Mouse (Mus musculus): ENCODE measurements around the gene Zfp119b. TPM values are rescaled to one million over a fixed set of nuclear protein-coding genes. Genes with fewer than 3 reads are reported as not detected.

Zfp119b gene
- total RNA-seq (2012; rRNA removed) (6.1 and 6.5 TPM in 2 replicates), total RNA-seq (2014; rRNA removed) (13.6 and 18.0 TPM in 2 replicates), polyA plus RNA-seq (2012; ENCODE audit: insufficient read length, low read depth) (3.1 and 3.9 TPM in 2 replicates)

- in situ Hi-C loops (cut with MboI; ENCODE audit: low pct_ligation_motif_present, low pct_unique_long_range_greater_than_20kb, low sequenced_read_pairs) = no loop called here
- H3K9me3 ChIP-seq (replicated peaks; ENCODE audit: low read length) = no peaks in the 10 kb centered on the region
These were observed at the start of gene Zfp119b for GRCm38 (mm10) chr17:55949400-55949799. Gene Zfp119b, minus strand, starts transcription at chr17:55949500.

GRCm38 (mm10) chr17:55996007-55996406 lies 46.7 kb upstream of the Zfp119b start:
- DNase-seq (ENCODE audit: extremely low read depth) = no peak
- dilution Hi-C loops (cut with MboI; ENCODE audit: extremely low pct_ligation_motif_present, extremely low pct_unique_long_range_greater_than_20kb, low sequenced_read_pairs) = no loop called here
- no peak overlapping the region for H3K4me3 ChIP-seq (replicated peaks in 1 of 3; ENCODE audit: low read depth in 2 of 3, low read length in 2 of 3, poor library complexity in 1 of 3)
- no peak overlapping the region for H3K27ac ChIP-seq (ENCODE audit: insufficient read depth, low read depth)
- in situ Hi-C loops (cut with MboI; ENCODE audit: low pct_ligation_motif_present, low pct_unique_long_range_greater_than_20kb, low sequenced_read_pairs) = no loop called here
- no peak overlapping the region for H3K9ac ChIP-seq (ENCODE audit: insufficient read depth, low read depth)
- no peaks in the 10 kb centered on the region for H3K4me1 ChIP-seq (ENCODE audit: control insufficient read depth in 1 of 2, insufficient read depth in 2 of 2)
- H3K27me3 ChIP-seq (replicated peaks) = peaks cover 51% of the 10 kb centered on the region
- H3K9me3 ChIP-seq (replicated peaks; ENCODE audit: low read length) = peaks cover 8% of the 10 kb centered on the region
- no peak overlapping the region for H3K4me2 ChIP-seq (ENCODE audit: insufficient read depth, low read depth, poor library complexity, severe bottlenecking)
- no peaks in the 10 kb centered on the region for H3K36me3 ChIP-seq (replicated peaks in 1 of 2; ENCODE audit: control insufficient read depth in 1 of 2, insufficient read depth in 1 of 2, low read length in 1 of 2)
- TF ChIP-seq SMC3 (IDR thresholded peaks at IDR 0.05; ENCODE audit: low read depth, low read length) = no peak
- TF ChIP-seq MEF2A (IDR thresholded peaks at IDR 0.05; ENCODE audit: borderline replicate concordance, low read depth, low read length) = no peak
- TF ChIP-seq CTCF (conservative IDR thresholded peaks at IDR 0.05 in 1 of 2, IDR thresholded peaks at IDR 0.05 in 1 of 2; ENCODE audit: low read depth in 2 of 2, low read length in 2 of 2) = no peak
- no peak for TF ChIP-seq E2F4 (IDR thresholded peaks at IDR 0.05; ENCODE audit: insufficient replicate concordance, low read depth, low read length)
- TF ChIP-seq ETS1 (conservative IDR thresholded peaks at IDR 0.05; ENCODE audit: low read depth, low read length) = no peak
- no peak for TF ChIP-seq SIN3A (IDR thresholded peaks at IDR 0.05; ENCODE audit: low read length)
- TF ChIP-seq TCF12 (IDR thresholded peaks at IDR 0.05; ENCODE audit: low read depth, low read length) = no peak
- TF ChIP-seq MAFK (IDR thresholded peaks at IDR 0.05; ENCODE audit: insufficient replicate concordance, low read length) = no peak
- no peak for TF ChIP-seq PAX5 (IDR thresholded peaks at IDR 0.05; ENCODE audit: low read length)
- TF ChIP-seq ZMIZ1 (IDR thresholded peaks at IDR 0.05; ENCODE audit: low read depth, low read length) = no peak
- no peak for TF ChIP-seq HCFC1 (IDR thresholded peaks at IDR 0.05; ENCODE audit: low read depth, low read length)
- no peak for TF ChIP-seq CHD1 (IDR thresholded peaks at IDR 0.05; ENCODE audit: low read depth, low read length)
- TF ChIP-seq TBP (conservative IDR thresholded peaks at IDR 0.05; ENCODE audit: low read depth, low read length) = no peak
- no peak for TF ChIP-seq NRF1 (IDR thresholded peaks at IDR 0.05; ENCODE audit: low read depth, low read length)
- TF ChIP-seq ZNF384 (IDR thresholded peaks at IDR 0.05; ENCODE audit: low read depth, low read length) = no peak
- no peak for TF ChIP-seq MXI1 (IDR thresholded peaks at IDR 0.05; ENCODE audit: low read depth, low read length)
- no peak for TF ChIP-seq BHLHE40 (IDR thresholded peaks at IDR 0.05; ENCODE audit: low read depth, low read length)
- TF ChIP-seq RAD21 (IDR thresholded peaks at IDR 0.05; ENCODE audit: low read depth, low read length) = no peak
- no peak for TF ChIP-seq ELF1 (IDR thresholded peaks at IDR 0.05; ENCODE audit: low read depth, low read length)
- no peaks in the 10 kb centered on the region for H3K79me2 ChIP-seq (replicated peaks; ENCODE audit: control insufficient read depth, extremely low read depth, insufficient read depth, poor library complexity, severe bottlenecking)

More at GRCm38 (mm10) chr17:55949400-55949799, at the start of gene Zfp119b:
- H3K79me2 ChIP-seq (replicated peaks; ENCODE audit: control insufficient read depth, extremely low read depth, insufficient read depth, poor library complexity, severe bottlenecking) = peaks cover 16% of the 10 kb centered on the region
- H3K9ac ChIP-seq (ENCODE audit: insufficient read depth, low read depth) = no peak within 1 kb of the TSS
- no peaks in the 10 kb centered on the region for H3K27me3 ChIP-seq (replicated peaks)
- peak within 1 kb of the TSS; percentile 84 for H3K27ac ChIP-seq (ENCODE audit: insufficient read depth, low read depth)
- DNase-seq (ENCODE audit: extremely low read depth) = no peak
- no peak within 1 kb of the TSS for H3K4me3 ChIP-seq (replicated peaks in 1 of 3; ENCODE audit: low read depth in 2 of 3, low read length in 2 of 3, poor library complexity in 1 of 3)
- dilution Hi-C loops (cut with MboI; ENCODE audit: extremely low pct_ligation_motif_present, extremely low pct_unique_long_range_greater_than_20kb, low sequenced_read_pairs) = no loop called here
- no peak within 1 kb of the TSS for H3K4me2 ChIP-seq (ENCODE audit: insufficient read depth, low read depth, poor library complexity, severe bottlenecking)
- H3K36me3 ChIP-seq (replicated peaks in 1 of 2; ENCODE audit: control insufficient read depth in 1 of 2, insufficient read depth in 1 of 2, low read length in 1 of 2) = peaks cover 0 to 4% of the 10 kb centered on the region in 2 experiments
- no peak for TF ChIP-seq ZMIZ1 (IDR thresholded peaks at IDR 0.05; ENCODE audit: low read depth, low read length)
- TF ChIP-seq MYC (IDR thresholded peaks at IDR 0.05; ENCODE audit: low read depth, low read length) = no peak
- TF ChIP-seq ZNF384 (IDR thresholded peaks at IDR 0.05; ENCODE audit: low read depth, low read length) = 0 out of 2 replicates have a peak, but pooled peaks have one; percentile 12
- TF ChIP-seq SIN3A (IDR thresholded peaks at IDR 0.05; ENCODE audit: low read length) = no peak
- TF ChIP-seq GABPA (IDR thresholded peaks at IDR 0.05; ENCODE audit: insufficient replicate concordance, low read depth, low read length) = no peak
- no peak for TF ChIP-seq UBTF (IDR thresholded peaks at IDR 0.05; ENCODE audit: low read depth, low read length)
- no peak for TF ChIP-seq MAZ (IDR thresholded peaks at IDR 0.05; ENCODE audit: low read depth, low read length)
- H3K4me1 ChIP-seq (ENCODE audit: control insufficient read depth in 1 of 2, insufficient read depth in 2 of 2) = peaks cover 29 to 51% of the 10 kb centered on the region in 2 experiments
